8 mouse cellular contexts compared by ENCODE assay signal in genomic region chr19:40513632-40514078, GRCm38 (mm10). TPM values are rescaled to one million over a fixed set of nuclear protein-coding genes. Genes with fewer than 3 reads are reported as not detected.
DNase-seq lines count a peak whose midpoint lies in the region; ATAC-seq and TF ChIP-seq lines count a peak whose summit lies in the region.

TSS of gene Sorbs1 (minus strand) at chr19:40513779.

- H3K4me1 ChIP-seq in hindbrain, postnatal 0 days (ENCODE audit: insufficient read depth, low read length): peaks cover 21% of the 10 kb centered on the region

- no peak for TF ChIP-seq CTCF in gastrocnemius, adult 2 months (IDR thresholded peaks at IDR 0.05)
- no peak for TF ChIP-seq CTCF in hindbrain, postnatal 0 days (IDR thresholded peaks at IDR 0.05; ENCODE audit: low read depth)
- no peak for TF ChIP-seq CTCF in left cerebral cortex, adult 2 months (IDR thresholded peaks at IDR 0.05)

- under 1% methylated on average over 51 of the region's 51 CpGs for WGBS in hindbrain, postnatal 0 days

- H3K36me3 ChIP-seq in hindbrain, postnatal 0 days (ENCODE audit: insufficient read depth, low read length): no peaks in the 10 kb centered on the region

- DNase-seq in ZHBTc4 (ENCODE audit: low read depth, low spot score): peak; percentile 99
- DNase-seq in gastrocnemius, adult 2 months: peak; percentile 98
- DNase-seq in hindbrain, postnatal 0 days (ENCODE audit: low spot score): peak; percentile 98
- peak; percentile 95 for DNase-seq in left cerebral cortex, adult 2 months (ENCODE audit: extremely low spot score in 1 of 2, low spot score in 2 of 2)
- DNase-seq in right cerebral cortex, adult 2 months (ENCODE audit: low spot score in 2 of 2): peak; percentile 94
- DNase-seq in urinary bladder, postnatal 14 days (ENCODE audit: low spot score): peak; percentile 96

- ATAC-seq in common myeloid progenitor, adult 5-6 weeks (replicated peaks; ENCODE audit: low read depth, poor library complexity, severe bottlenecking): peak; percentile 96
- ATAC-seq in hindbrain, postnatal 0 days: peak; percentile 98
- peak; percentile 97 for ATAC-seq in megakaryocyte, adult 5-6 weeks (ENCODE audit: poor library complexity, severe bottlenecking)

- H3K4me2 ChIP-seq in hindbrain, postnatal 0 days (ENCODE audit: low read depth, low read length): peak within 1 kb of the TSS; percentile 73

- H3K4me3 ChIP-seq in gastrocnemius, adult 2 months: peak within 1 kb of the TSS; percentile 80
- H3K4me3 ChIP-seq in hindbrain, postnatal 0 days (ENCODE audit: low read length): peak within 1 kb of the TSS; percentile 74
- H3K4me3 ChIP-seq in left cerebral cortex, adult 2 months: peak within 1 kb of the TSS; percentile 95

- H3K27ac ChIP-seq in gastrocnemius, adult 2 months: peak within 1 kb of the TSS; percentile 95
- H3K27ac ChIP-seq in hindbrain, postnatal 0 days: peak within 1 kb of the TSS; percentile 85
- peak within 1 kb of the TSS; percentile 93 for H3K27ac ChIP-seq in left cerebral cortex, adult 2 months

- intact Hi-C loops in gastrocnemius, adult 2 months (cut with DNase I): loop anchor here (5.0 to 10.0 kb wide), 3 partner anchors 36 to 119 kb away; no protein-coding TSS in a partner anchor
- intact Hi-C loops in left cerebral cortex, adult 2 months (cut with DNase I): loop anchor here (2.0 to 5.0 kb wide), 3 partner anchors 43 to 81 kb away; no protein-coding TSS in a partner anchor

- no peaks in the 10 kb centered on the region for H3K27me3 ChIP-seq in hindbrain, postnatal 0 days (ENCODE audit: insufficient read depth, low read length)

- H3K9me3 ChIP-seq in hindbrain, postnatal 0 days (ENCODE audit: low read length): no peaks in the 10 kb centered on the region

- H3K9ac ChIP-seq in hindbrain, postnatal 0 days (replicated peaks; ENCODE audit: low read length): peak within 1 kb of the TSS; percentile 83

RNA-seq across cellular contexts. Expression of gene Sorbs1, which starts in this region (rescaled TPM):
- 5.8 and 10.2 TPM in 2 replicates for total RNA-seq in common myeloid progenitor, adult 5-6 weeks (2017)
- total RNA-seq in gastrocnemius, adult 2 months (2021): 100 to 1,000 TPM; 158 to 227 TPM
- 52.4 and 64.2 TPM in 2 replicates for total RNA-seq in hindbrain, postnatal 0 days (2014; rRNA removed)
- 70.4 and 79.2 TPM in 2 replicates for polyA plus RNA-seq in hindbrain, postnatal 0 days (2015; fragmentation: Nextera tagmentation; extraction: Ambion mirVana)
- total RNA-seq in left cerebral cortex, adult 2 months (2021): 100 to 1,000 TPM; 160 to 161 TPM
- total RNA-seq in megakaryocyte, adult 5-6 weeks (2015): 1.7 and 2.1 TPM in 2 replicates
- total RNA-seq in megakaryocyte, adult 5-6 weeks (2017): 2.5 and 5.2 TPM in 2 replicates

Comparison
In these comparisons a context has a peak if more than half of its experiments do, and no peak if none do; other contexts are left out.
1. Peak in every context shown above with its lines: DNase-seq, ATAC-seq, H3K4me3 ChIP-seq and H3K27ac ChIP-seq.